Mouse (Mus musculus): ENCODE measurements at regions not wholly inside any gene's neighbourhood (a gene's known extent, or its start where the extent isn't known, plus 50 kb on each side); places are given as distances from the start of the nearest gene placed in this dataset.

DNA sequence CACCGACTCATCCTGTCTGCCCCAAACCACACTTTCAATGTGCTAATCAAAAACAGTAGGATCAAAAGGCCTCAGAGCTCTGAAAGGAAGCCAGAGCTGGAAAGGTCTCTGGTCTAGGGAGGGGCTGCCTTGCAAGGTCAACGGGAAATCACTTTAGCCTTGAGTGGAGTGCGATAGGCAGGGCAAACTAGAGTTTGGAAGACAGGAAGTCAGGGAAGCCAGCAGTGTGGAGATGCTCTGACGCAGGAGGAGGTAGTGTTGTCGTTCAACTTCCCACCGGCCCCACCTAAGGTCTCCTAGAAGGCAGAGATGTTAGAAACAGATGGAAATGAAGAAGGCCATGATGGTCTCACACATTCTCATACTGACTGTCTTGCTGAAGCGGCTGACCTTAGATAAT lies 52.0 kb upstream of the Trp53i11 start:
- Histone ChIP-seq H3K27ac (replicated peaks) (no peak overlapping the region), H3K27me3 (no peaks in the 10 kb centered on the region), H3K9me3 (no peaks in the 10 kb centered on the region), H3K36me3 (no peaks in the 10 kb centered on the region), H3K4me2 (replicated peaks) (no peak overlapping the region), H3K9ac (replicated peaks) (no peak overlapping the region), H3K4me1 (peaks cover 9% of the 10 kb centered on the region), H3K4me3 (no peak overlapping the region)
- ATAC-seq (replicated peaks): no peak
- WGBS: 84% methylated on average over 7 of the region's 7 CpGs

DNA sequence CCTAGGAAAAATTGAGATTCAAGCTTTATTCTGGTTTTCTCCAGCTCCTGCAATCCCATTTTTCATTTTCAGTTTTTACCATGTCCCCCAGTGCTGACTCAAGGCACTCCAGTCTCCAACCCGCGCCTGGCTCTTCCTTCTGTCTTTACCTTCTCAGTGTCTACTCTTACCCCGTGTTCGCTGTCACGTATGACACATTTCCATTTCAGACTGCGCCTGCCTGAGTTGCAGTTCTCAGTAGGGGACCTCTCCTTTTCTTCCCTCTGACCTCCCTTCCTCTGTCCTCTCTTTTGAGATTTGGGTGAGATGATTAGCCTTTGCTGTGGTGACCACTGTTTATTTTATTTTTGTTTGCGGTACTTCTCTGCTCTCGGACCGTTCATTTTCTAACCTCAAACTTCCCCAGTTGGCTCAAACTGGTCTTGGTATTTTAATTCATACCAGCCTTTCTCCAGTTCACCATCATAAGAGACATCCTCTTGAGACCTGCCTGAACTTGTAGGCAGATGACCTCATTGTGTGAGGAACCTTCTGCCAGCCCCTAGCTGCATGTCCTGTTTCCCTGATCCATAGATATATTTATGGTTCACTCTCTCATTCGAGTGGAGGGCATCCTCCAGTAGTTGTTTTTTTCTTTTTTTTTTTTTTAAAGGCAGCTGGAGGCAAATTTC lies 53.9 kb upstream of the Trp53i11 start:
- ATAC-seq (replicated peaks): no peak
- H3K4me1 ChIP-seq: peaks cover 9% of the 10 kb centered on the region
- H3K9me3 ChIP-seq: no peaks in the 10 kb centered on the region
- H3K27ac ChIP-seq (replicated peaks): no peak overlapping the region
- no peak overlapping the region for H3K9ac ChIP-seq (replicated peaks)
- 86% methylated on average over 10 of the region's 10 CpGs for WGBS
- no peaks in the 10 kb centered on the region for H3K27me3 ChIP-seq
- H3K4me2 ChIP-seq (replicated peaks): no peak overlapping the region
- no peak overlapping the region for H3K4me3 ChIP-seq
- no peaks in the 10 kb centered on the region for H3K36me3 ChIP-seq

DNA sequence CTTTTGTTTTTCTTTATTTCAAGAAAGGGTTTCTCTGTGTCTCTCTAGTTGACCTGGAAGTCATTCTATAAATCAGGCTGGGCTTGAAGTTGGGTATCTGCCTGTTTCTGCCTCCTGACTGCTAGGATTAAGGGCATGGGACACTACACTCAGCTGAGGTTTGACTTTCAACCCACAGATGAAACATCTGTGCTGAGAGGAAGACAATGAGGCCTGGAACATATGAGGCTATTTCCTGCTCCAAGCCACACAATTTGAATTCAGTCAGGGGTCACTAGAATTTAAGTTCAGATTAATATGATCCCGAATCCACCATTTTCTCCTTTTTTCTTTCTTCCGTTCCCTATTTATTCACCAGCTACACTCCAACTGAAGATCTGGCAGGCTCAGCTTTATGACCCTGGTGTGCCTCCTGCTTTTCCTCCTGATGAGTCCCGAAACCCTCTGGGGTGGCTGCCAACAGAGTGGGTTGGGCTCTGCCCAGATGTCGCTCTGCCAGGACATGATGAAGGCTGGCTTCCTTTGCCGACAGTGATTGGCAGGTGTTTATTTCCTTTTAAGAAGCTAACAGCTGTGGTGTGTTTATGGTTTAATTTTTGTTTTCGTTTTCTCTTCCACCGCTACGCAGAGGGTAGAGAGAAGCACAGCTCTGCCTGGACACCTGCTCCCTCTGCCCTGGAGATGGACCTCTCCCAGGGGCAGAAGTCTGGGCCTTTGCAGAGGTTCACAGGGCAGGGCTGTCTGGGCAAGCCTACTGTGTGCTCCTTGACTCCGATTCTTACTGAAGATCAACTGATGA lies 55.3 kb upstream of the Trp53i11 start:
- ATAC-seq (replicated peaks): peak; percentile 71
- H3K4me2 ChIP-seq (replicated peaks): no peak overlapping the region
- no peak overlapping the region for H3K4me3 ChIP-seq
- H3K9ac ChIP-seq (replicated peaks): no peak overlapping the region
- WGBS: 39% methylated on average over 9 of the region's 9 CpGs
- H3K36me3 ChIP-seq: no peaks in the 10 kb centered on the region
- no peaks in the 10 kb centered on the region for H3K9me3 ChIP-seq
- H3K27me3 ChIP-seq: no peaks in the 10 kb centered on the region
- H3K27ac ChIP-seq (replicated peaks): peak overlapping the region; percentile 68
- H3K4me1 ChIP-seq: peaks cover 9% of the 10 kb centered on the region

DNA sequence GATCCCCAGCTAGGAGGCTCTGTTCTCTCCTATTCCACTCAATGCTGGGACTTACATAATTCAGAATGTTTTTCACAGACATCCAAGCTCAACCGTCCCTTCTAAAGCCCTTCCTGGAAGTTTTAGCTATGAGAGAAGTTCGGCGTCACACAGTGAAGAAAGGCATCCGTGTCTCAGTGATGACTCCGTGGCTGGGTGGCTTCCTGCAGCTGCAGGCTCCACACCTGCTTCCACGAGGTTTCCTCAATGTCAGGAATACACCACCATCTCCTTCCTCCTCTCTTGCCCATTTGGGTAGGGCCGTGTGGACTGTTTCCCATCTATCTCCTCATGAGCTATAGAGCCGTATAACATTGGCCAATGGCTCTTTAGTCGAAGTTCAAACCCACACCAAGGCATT lies 56.1 kb upstream of the Trp53i11 start:
- Histone ChIP-seq H3K4me1 (peaks cover 16% of the 10 kb centered on the region), H3K36me3 (no peaks in the 10 kb centered on the region), H3K27me3 (no peaks in the 10 kb centered on the region), H3K9ac (replicated peaks) (no peak overlapping the region), H3K4me3 (no peak overlapping the region), H3K4me2 (replicated peaks) (no peak overlapping the region), H3K9me3 (no peaks in the 10 kb centered on the region), H3K27ac (replicated peaks) (no peak overlapping the region)
- ATAC-seq (replicated peaks): no peak
- WGBS: 88% methylated on average over 9 of the region's 9 CpGs

DNA sequence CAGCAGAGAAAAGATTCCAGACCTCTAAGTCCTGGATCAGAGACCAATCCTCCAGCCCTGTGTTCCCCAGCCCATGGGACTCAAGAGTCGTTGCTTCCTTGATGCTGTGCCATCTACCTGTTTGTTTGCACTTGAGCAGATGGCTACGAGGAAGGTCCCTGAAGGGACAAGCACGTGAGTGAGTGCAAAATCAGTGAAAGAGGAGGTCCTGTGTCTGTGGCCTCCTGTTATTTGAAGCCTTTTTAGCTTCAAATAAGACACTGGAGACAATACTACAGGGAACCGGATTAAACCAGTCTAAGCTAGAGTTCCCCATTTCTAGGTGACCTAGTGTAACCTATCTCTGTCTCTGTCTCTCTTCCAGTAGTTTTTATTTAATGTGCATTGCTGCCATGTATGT lies 58.2 kb upstream of the Trp53i11 start:
- no peaks in the 10 kb centered on the region for H3K9me3 ChIP-seq
- no peaks in the 10 kb centered on the region for H3K27me3 ChIP-seq
- H3K4me3 ChIP-seq: no peak overlapping the region
- no peak overlapping the region for H3K4me2 ChIP-seq (replicated peaks)
- H3K36me3 ChIP-seq: no peaks in the 10 kb centered on the region
- H3K27ac ChIP-seq (replicated peaks): no peak overlapping the region
- H3K4me1 ChIP-seq: peaks cover 16% of the 10 kb centered on the region
- no peak for ATAC-seq (replicated peaks)
- H3K9ac ChIP-seq (replicated peaks): no peak overlapping the region
- WGBS: 63% methylated on average over 4 of the region's 4 CpGs

DNA sequence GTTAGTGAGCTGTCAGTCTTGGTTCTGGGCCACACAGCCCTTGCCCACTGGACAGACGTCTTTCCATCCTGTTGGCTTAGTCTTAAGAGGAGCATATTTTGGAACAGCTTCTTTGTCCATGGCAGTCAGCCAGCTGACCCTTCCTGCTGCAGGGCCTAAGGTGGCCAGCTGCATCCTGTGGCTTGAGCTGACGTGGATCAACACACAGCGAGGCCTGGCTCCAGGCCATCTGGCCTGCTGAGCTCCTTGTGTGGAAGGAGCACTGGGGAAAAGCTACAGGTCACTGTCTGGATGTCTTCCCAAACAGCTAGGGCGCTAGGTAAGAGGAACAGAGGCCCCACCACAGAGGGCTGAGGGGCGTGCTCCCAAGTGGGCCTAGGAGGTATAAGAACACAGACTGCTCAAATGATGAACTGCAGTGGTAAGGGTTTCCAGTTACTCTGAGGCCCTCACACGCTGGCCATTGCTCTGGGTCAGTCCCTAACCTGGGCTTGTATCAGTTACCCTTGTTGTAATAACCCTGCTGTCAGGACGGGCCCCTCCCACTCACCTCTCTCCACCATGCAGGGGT lies 60.7 kb upstream of the Trp53i11 start:
- Histone ChIP-seq H3K4me2 (replicated peaks) (no peak overlapping the region), H3K27ac (replicated peaks) (no peak overlapping the region), H3K27me3 (no peaks in the 10 kb centered on the region), H3K4me1 (peaks cover 10% of the 10 kb centered on the region), H3K36me3 (no peaks in the 10 kb centered on the region), H3K9me3 (no peaks in the 10 kb centered on the region), H3K9ac (replicated peaks) (no peak overlapping the region), H3K4me3 (no peak overlapping the region)
- ATAC-seq (replicated peaks): no peak
- WGBS: 59% methylated on average over 7 of the region's 7 CpGs

DNA sequence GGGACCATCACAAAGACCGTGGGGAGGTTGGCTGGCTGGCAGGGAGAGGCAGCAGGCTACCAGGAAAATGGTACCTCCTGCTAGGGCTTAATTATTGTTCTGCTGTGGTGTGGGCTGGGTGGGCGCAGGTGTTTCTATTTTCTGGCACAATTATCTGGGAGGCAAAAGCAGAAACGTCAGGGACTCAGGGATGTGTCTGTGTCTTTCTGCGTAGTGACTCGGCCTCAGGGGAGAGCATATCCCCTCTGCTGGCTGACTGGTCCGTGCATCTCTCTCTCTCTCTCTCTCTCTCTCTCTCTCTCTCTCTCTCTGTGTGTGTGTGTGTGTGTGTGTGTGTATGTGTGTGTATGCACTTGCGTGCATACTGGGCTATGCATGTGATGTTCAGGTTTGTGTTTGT lies 61.2 kb upstream of the Trp53i11 start:
- H3K4me3 ChIP-seq: no peak overlapping the region
- H3K9ac ChIP-seq (replicated peaks): no peak overlapping the region
- ATAC-seq (replicated peaks): no peak
- H3K36me3 ChIP-seq: no peaks in the 10 kb centered on the region
- H3K4me2 ChIP-seq (replicated peaks): no peak overlapping the region
- H3K27me3 ChIP-seq: no peaks in the 10 kb centered on the region
- 61% methylated on average over 7 of the region's 7 CpGs for WGBS
- H3K9me3 ChIP-seq: no peaks in the 10 kb centered on the region
- H3K27ac ChIP-seq (replicated peaks): no peak overlapping the region
- peaks cover 11% of the 10 kb centered on the region for H3K4me1 ChIP-seq

DNA sequence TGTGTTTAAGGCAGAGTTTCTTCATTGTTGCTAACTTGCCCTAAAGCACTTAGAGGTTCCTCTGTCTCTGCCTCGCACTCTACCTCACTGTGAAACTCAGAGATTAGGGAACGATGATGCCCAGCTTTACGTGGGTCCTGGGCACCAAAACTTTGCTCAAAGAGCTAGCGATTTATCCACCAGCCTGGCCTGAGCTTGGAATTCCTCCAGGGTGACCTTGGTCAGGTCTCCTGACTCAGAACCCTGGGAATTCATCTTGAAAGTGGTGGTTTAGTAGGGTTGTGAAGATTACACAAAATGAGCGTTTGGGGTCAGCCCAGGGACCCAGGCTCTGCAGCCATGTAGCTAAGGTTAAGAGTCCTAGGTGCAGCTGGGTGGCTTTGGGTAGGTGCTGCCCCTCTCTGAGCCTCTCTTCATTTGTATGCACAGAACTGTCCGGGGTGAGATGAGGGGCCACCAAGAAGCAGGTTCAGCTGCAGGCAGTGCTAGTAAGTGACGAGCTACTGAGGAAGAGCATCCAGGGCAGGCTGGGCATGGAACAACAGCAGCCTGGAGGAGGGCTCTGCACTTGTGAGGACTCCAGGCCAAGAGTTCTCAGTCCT lies 62.4 kb upstream of the Trp53i11 start:
- no peak for ATAC-seq (replicated peaks)
- Histone ChIP-seq H3K27me3 (no peaks in the 10 kb centered on the region), H3K4me1 (peaks cover 11% of the 10 kb centered on the region), H3K27ac (replicated peaks) (no peak overlapping the region), H3K4me3 (no peak overlapping the region), H3K36me3 (no peaks in the 10 kb centered on the region), H3K9me3 (no peaks in the 10 kb centered on the region), H3K4me2 (replicated peaks) (no peak overlapping the region), H3K9ac (replicated peaks) (no peak overlapping the region)
- WGBS: 92% methylated on average over 7 of the region's 7 CpGs

DNA sequence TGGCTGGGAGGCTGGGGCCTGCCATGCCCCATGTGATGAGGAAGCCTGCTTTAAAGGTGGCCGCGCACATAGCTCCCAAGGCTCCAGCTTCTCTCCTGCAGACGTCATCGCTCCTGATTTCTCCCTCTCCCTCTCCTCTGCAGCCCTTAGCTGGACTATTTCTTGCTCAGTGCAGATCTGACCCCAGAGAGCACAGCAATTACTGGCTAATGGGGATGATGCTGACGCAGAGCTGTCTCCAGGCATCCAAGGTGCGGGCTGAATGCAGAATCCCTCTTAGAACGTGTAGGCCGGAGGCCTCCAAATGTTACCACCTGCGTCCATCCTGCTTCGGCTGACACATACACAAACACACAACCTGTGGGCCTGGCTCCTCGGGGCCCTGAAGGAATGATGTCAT lies 63.5 kb upstream of the Trp53i11 start:
- Histone ChIP-seq H3K27me3 (no peaks in the 10 kb centered on the region), H3K9me3 (no peaks in the 10 kb centered on the region), H3K9ac (replicated peaks) (no peak overlapping the region), H3K4me1 (peaks cover 19% of the 10 kb centered on the region), H3K27ac (replicated peaks) (no peak overlapping the region), H3K4me2 (replicated peaks) (no peak overlapping the region), H3K36me3 (no peaks in the 10 kb centered on the region), H3K4me3 (no peak overlapping the region)
- WGBS: 79% methylated on average over 11 of the region's 11 CpGs
- ATAC-seq (replicated peaks): no peak

DNA sequence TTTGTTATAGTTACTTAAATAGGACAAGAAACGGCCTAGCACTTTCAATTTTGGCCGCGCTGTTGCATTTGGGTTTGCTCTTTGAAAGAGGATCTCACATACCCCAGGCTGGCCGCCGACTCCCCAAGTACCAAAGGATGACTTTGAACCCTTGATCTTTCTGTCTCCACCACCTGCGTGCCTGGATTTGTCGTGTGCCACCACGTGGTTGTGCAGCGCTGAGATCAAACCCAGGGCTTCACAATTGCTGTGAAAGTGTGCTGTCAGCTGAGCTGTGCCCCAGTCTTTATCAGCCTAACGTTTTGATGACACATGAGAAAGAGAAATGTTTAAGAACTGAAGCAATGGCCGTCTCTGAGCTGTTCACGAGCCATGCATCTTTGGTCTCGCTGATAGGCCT lies 67.0 kb upstream of the Trp53i11 start:
- Histone ChIP-seq H3K4me2 (replicated peaks) (no peak overlapping the region), H3K36me3 (no peaks in the 10 kb centered on the region), H3K4me3 (no peak overlapping the region), H3K27me3 (no peaks in the 10 kb centered on the region), H3K4me1 (peaks cover 16% of the 10 kb centered on the region; the same call in 1 of the 2 replicates), H3K27ac (replicated peaks) (no peak overlapping the region), H3K9ac (replicated peaks) (no peak overlapping the region), H3K9me3 (no peaks in the 10 kb centered on the region)
- WGBS: 83% methylated on average over 13 of the region's 13 CpGs
- ATAC-seq (replicated peaks): no peak; the same call in 1 of the 2 replicates

DNA sequence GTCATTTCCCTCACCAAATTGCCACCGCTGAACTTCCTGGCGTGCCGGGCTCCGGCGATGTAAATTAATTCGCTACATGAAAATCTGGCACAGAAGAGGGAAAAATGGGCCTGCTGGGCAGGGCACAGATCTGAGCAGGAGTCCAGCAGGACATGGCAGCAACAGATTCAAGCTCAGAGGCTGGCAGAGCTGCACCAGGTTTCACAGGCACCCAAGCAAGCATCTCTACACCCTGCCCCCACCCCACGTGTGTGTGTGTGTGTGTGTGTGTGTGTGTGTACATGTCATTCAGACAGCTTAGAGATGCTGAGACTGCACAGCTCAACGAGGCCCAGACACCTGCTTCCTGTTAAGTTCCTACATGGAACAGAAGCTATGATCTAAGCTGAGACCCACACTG lies 68.3 kb upstream of the Trp53i11 start:
- ATAC-seq (replicated peaks): peak; percentile 30; the same call in 1 of the 2 replicates
- WGBS: 26% methylated on average over 8 of the region's 8 CpGs
- 0 out of 2 replicates have a peak overlapping the region, but pooled peaks have one; percentile 5 for H3K27ac ChIP-seq (replicated peaks)

DNA sequence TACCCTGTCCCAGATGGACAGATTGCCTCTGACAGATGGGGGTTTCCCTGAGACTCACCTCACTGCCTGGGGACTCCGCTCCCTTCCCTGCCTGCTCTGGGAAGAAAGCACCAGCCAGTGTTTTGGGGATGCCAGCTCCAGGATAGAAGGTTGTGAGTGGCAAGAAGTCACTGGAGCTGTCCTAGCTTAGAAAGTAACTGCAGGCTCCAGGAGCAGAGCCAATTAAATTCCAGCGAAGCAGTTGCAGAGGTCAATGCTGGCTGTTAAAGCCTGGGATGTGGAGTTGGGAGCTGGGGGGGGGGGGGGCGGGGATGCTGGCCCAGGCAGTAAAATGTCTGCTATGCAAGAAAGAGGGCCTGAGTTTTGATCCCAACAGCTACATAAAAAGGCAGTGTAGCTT lies 69.3 kb upstream of the Prdm11 start:
- no peak overlapping the region for H3K9ac ChIP-seq (replicated peaks)
- no peaks in the 10 kb centered on the region for H3K27me3 ChIP-seq
- H3K9me3 ChIP-seq: no peaks in the 10 kb centered on the region
- no peak for ATAC-seq (replicated peaks)
- H3K4me2 ChIP-seq (replicated peaks): no peak overlapping the region
- H3K36me3 ChIP-seq: no peaks in the 10 kb centered on the region
- H3K4me1 ChIP-seq: peaks cover 12% of the 10 kb centered on the region; the same call in 1 of the 2 replicates
- H3K4me3 ChIP-seq: no peak overlapping the region
- WGBS: 57% methylated on average over 3 of the region's 3 CpGs
- no peak overlapping the region for H3K27ac ChIP-seq (replicated peaks)

More for the DNA sequence above, 68.3 kb upstream of the Trp53i11 start:
- Histone ChIP-seq H3K27me3 (no peaks in the 10 kb centered on the region), H3K4me1 (peaks cover 16% of the 10 kb centered on the region; the same call in 1 of the 2 replicates), H3K36me3 (no peaks in the 10 kb centered on the region), H3K4me3 (no peak overlapping the region), H3K9me3 (no peaks in the 10 kb centered on the region), H3K4me2 (replicated peaks) (no peak overlapping the region), H3K9ac (replicated peaks) (no peak overlapping the region)
